Mouse (Mus musculus) embryonic facial prominence, embryonic 11.5 days (tissue): ENCODE data around the gene Xntrpc. TPM values are rescaled to one million over a fixed set of nuclear protein-coding genes. Genes with fewer than 3 reads are reported as not detected.

Experiments used
- ATAC-seq: fragments of 200-750 bp; cut with Nextera tagmentation; replicated peaks from 2 replicates; pipeline ENCODE4 v1.8.0; 2017; ENCODE audit warnings: low read depth; ENCODE audit not compliant: insufficient number of reproducible peaks, low FRiP score, low TSS enrichment
- DNase-seq: peaks from one replicate; pipeline ENCODE4 v3.0.0-alpha.2; 2015; ENCODE audit warnings: low spot score
- H3K27ac ChIP-seq: fragments of 300-500 bp; sonication (generic); replicated peaks from 2 replicates; pipeline ENCODE4 v1.5.1; 2014; ENCODE audit warnings: mild to moderate bottlenecking, low read depth, low read length, control low read depth
- H3K27me3 ChIP-seq: fragments of 300-500 bp; sonication (generic); 2 replicates; pipeline ENCODE4 v1.6.1; 2014; ENCODE audit warnings: mild to moderate bottlenecking, low read length, moderate library complexity, mixed read lengths; ENCODE audit not compliant: control insufficient read depth, insufficient read depth
- H3K36me3 ChIP-seq: fragments of 300-500 bp; sonication (generic); replicated peaks from 2 replicates; pipeline ENCODE4 v1.6.1; 2014; ENCODE audit warnings: low read depth, mild to moderate bottlenecking, low read length, moderate library complexity, mixed read lengths; ENCODE audit not compliant: control insufficient read depth, insufficient read depth
- H3K4me1 ChIP-seq: fragments of 300-500 bp; sonication (generic); 2 replicates; pipeline ENCODE4 v1.6.1; 2014; ENCODE audit warnings: low read length, mixed read lengths; ENCODE audit not compliant: control insufficient read depth, insufficient read depth
- H3K4me2 ChIP-seq: fragments of 300-500 bp; sonication (generic); 2 replicates; pipeline ENCODE4 v1.6.1; 2014; ENCODE audit warnings: low read depth, mild to moderate bottlenecking, control low read depth, low read length, moderate library complexity
- H3K4me3 ChIP-seq: fragments of 300-500 bp; sonication (generic); 2 replicates; pipeline ENCODE4 v1.5.1; 2014; ENCODE audit warnings: low read depth, low read length, control low read depth
- H3K9ac ChIP-seq: fragments of 300-500 bp; sonication (generic); replicated peaks from 2 replicates; pipeline ENCODE4 v1.6.1; 2014; ENCODE audit warnings: mild to moderate bottlenecking, control low read depth, low read length
- H3K9me3 ChIP-seq: fragments of 300-500 bp; sonication (generic); replicated peaks from 2 replicates; pipeline ENCODE4 v1.6.1; 2016; ENCODE audit warnings: mild to moderate bottlenecking, low read length, inconsistent platforms, mixed read lengths; ENCODE audit not compliant: control insufficient read depth
- WGBS: fragments of 180-500 bp; shearing (Covaris S2); extraction: QIAGEN DNeasy Blood & Tissue Kit; methylation state at CpG from one replicate; pipeline ENCODE4 v1.1.7; 2014; 5-methylcytosine and 5-hydroxymethylcytosine counted together
- polyA plus RNA-seq: library from polyadenylated mRNA; unstranded; fragments of >200 nt; fragmentation: Nextera tagmentation; extraction: Ambion mirVana; gene quantifications from 2 replicates; pipeline ENCODE4 v1.2.1, GENCODE M21; 2014

Xntrpc gene
- polyA plus RNA-seq, 1 experiment from 2014 or later: 1.4 TPM

- peaks cover 3% of the 10 kb centered on the region for H3K4me1 ChIP-seq
- ATAC-seq: no peak
- no peaks in the 10 kb centered on the region for H3K36me3 ChIP-seq
Observed at GRCm38 (mm10) chr7:102104126-102104525, 38.6 kb downstream of the Xntrpc start.

GRCm38 (mm10) chr7:102106700-102107141 is 41.2 kb downstream of the Xntrpc start:
- 21% methylated on average over 23 of the region's 23 CpGs for WGBS
- Histone ChIP-seq H3K4me3 (peak overlapping the region; percentile 14; the same call in 1 of the 2 replicates), H3K36me3 (no peaks in the 10 kb centered on the region), H3K27ac (no peak overlapping the region), H3K27me3 (no peaks in the 10 kb centered on the region), H3K4me2 (peak overlapping the region; percentile 49), H3K9ac (peak overlapping the region; percentile 45), H3K9me3 (no peaks in the 10 kb centered on the region), H3K4me1 (no peaks in the 10 kb centered on the region; the same call in 1 of the 2 replicates)
- DNase-seq: peak; percentile 17
- 0 out of 2 replicates have a peak, but pooled peaks have one; percentile 12 for ATAC-seq

More at GRCm38 (mm10) chr7:102104126-102104525, 38.6 kb downstream of the Xntrpc start:
- Histone ChIP-seq H3K9ac (no peak overlapping the region), H3K27me3 (no peaks in the 10 kb centered on the region), H3K4me2 (no peak overlapping the region), H3K9me3 (no peaks in the 10 kb centered on the region), H3K27ac (no peak overlapping the region), H3K4me3 (no peak overlapping the region)
- 74% methylated on average over 5 of the region's 5 CpGs for WGBS
- DNase-seq: no peak

GRCm38 (mm10) chr7:102108206-102108605 is 42.7 kb downstream of the Xntrpc start:
- DNase-seq (no peak), ATAC-seq (no peak)
- H3K4me1 ChIP-seq: no peaks in the 10 kb centered on the region
- no peak overlapping the region for H3K27ac ChIP-seq
- H3K4me2 ChIP-seq: no peak overlapping the region
- no peaks in the 10 kb centered on the region for H3K27me3 ChIP-seq
- H3K36me3 ChIP-seq: no peaks in the 10 kb centered on the region
- H3K9ac ChIP-seq: no peak overlapping the region
- H3K4me3 ChIP-seq: no peak overlapping the region
- whole genome bisulfite sequencing: 95% methylated on average over 1 of the region's 1 CpGs
- no peaks in the 10 kb centered on the region for H3K9me3 ChIP-seq

- Histone ChIP-seq H3K4me3 (no peak within 1 kb of the TSS), H3K27ac (no peak within 1 kb of the TSS), H3K9ac (no peak within 1 kb of the TSS), H3K27me3 (no peaks in the 10 kb centered on the region), H3K9me3 (no peaks in the 10 kb centered on the region), H3K36me3 (no peaks in the 10 kb centered on the region), H3K4me1 (no peaks in the 10 kb centered on the region), H3K4me2 (no peak within 1 kb of the TSS)
- no peak for ATAC-seq
- no peak for DNase-seq
- 77% methylated on average over 7 of the region's 7 CpGs for WGBS
Observed at GRCm38 (mm10) chr7:102109171-102109570, 43.7 kb downstream of the Xntrpc start, which contains the start of gene Art5. Gene Art5, minus strand, starts transcription at chr7:102109489.

GRCm38 (mm10) chr7:102109746-102110145 is 44.2 kb downstream of the Xntrpc start:
- DNase-seq (no peak), ATAC-seq (no peak)
- Histone ChIP-seq H3K27ac (no peak overlapping the region), H3K36me3 (no peaks in the 10 kb centered on the region), H3K9me3 (no peaks in the 10 kb centered on the region), H3K4me2 (no peak overlapping the region), H3K9ac (no peak overlapping the region), H3K4me3 (no peak overlapping the region), H3K27me3 (no peaks in the 10 kb centered on the region), H3K4me1 (no peaks in the 10 kb centered on the region)
- WGBS: 89% methylated on average over 4 of the region's 4 CpGs

- no peaks in the 10 kb centered on the region for H3K4me1 ChIP-seq
- H3K4me2 ChIP-seq: no peak overlapping the region
- WGBS: 79% methylated on average over 45 of the region's 45 CpGs
- DNase-seq (no peak), ATAC-seq (no peak)
- no peaks in the 10 kb centered on the region for H3K27me3 ChIP-seq
- H3K27ac ChIP-seq: no peak overlapping the region
- H3K9me3 ChIP-seq: no peaks in the 10 kb centered on the region
- no peak overlapping the region for H3K4me3 ChIP-seq
- no peak overlapping the region for H3K9ac ChIP-seq
- H3K36me3 ChIP-seq: no peaks in the 10 kb centered on the region
Observed at GRCm38 (mm10) chr7:102113151-102113729, 47.7 kb downstream of the Xntrpc start.

- no peak within 1 kb of the TSS for H3K4me2 ChIP-seq
- H3K4me1 ChIP-seq: no peaks in the 10 kb centered on the region
- DNase-seq: no peak
- no peak; the same call in 1 of the 2 replicates for ATAC-seq
- H3K9ac ChIP-seq: no peak within 1 kb of the TSS
- no peak within 1 kb of the TSS for H3K4me3 ChIP-seq
- no peak within 1 kb of the TSS for H3K27ac ChIP-seq
- H3K27me3 ChIP-seq: no peaks in the 10 kb centered on the region
- H3K9me3 ChIP-seq: no peaks in the 10 kb centered on the region
- WGBS: 55% methylated on average over 7 of the region's 7 CpGs
- H3K36me3 ChIP-seq: no peaks in the 10 kb centered on the region; the same call in none of the 2 replicates
Observed at GRCm38 (mm10) chr7:102116579-102117331, 51.2 kb downstream of the Xntrpc start, which contains the start of gene Chrna10. Gene Chrna10, minus strand, starts transcription at chr7:102116828.

GRCm38 (mm10) chr7:102117382-102117781 is 51.9 kb downstream of the Xntrpc start:
- H3K4me3 ChIP-seq: no peak overlapping the region
- H3K4me1 ChIP-seq: no peaks in the 10 kb centered on the region
- no peak overlapping the region for H3K4me2 ChIP-seq
- 77% methylated on average over 6 of the region's 6 CpGs for WGBS
- H3K27ac ChIP-seq: no peak overlapping the region
- no peaks in the 10 kb centered on the region for H3K27me3 ChIP-seq
- no peaks in the 10 kb centered on the region; the same call in none of the 2 replicates for H3K36me3 ChIP-seq
- DNase-seq: no peak
- H3K9ac ChIP-seq: no peak overlapping the region
- no peak for ATAC-seq
- no peaks in the 10 kb centered on the region for H3K9me3 ChIP-seq
